Mouse (Mus musculus) liver, embryonic 14.5 days (tissue): ENCODE results near the gene Golga1.

ENCODE experiments used
- CTCF ChIP-seq: IDR thresholded peaks from 2 replicates; pipeline ENCODE4 v1.5.1; 2016; ENCODE audit warnings: antibody characterized with exemption, low read depth, control low read depth
- EP300 ChIP-seq: IDR thresholded peaks from 2 replicates; pipeline ENCODE4 v1.6.1; 2016; ENCODE audit warnings: antibody characterized with exemption, low read depth

DNA sequence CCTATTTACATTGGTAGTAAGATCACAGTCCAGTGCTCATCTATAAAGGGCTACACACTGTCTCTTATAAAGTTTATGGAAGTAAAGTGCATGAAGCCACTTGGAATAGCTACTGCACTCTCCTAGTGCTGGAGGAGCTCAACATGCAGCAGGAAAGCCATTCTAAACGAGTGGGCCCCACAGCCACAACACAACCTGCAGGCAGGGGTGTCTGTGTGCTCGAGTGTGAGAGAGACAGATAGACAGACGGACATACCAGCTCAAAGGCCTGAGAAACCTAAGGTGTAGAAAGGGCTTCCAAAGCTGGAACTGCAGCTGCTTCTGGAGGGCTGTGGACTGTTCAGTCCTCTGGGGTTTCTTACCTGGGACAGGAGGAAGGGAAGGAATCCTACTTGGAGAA lies 48.8 kb downstream of the Golga1 start:
- TF ChIP-seq CTCF (no peak), EP300 (no peak)
